Mouse (Mus musculus) kidney, embryonic 14.5 days (tissue): ENCODE data around the gene Mrc2. TPM values are rescaled to one million over a fixed set of nuclear protein-coding genes. Genes with fewer than 3 reads are reported as not detected.

Experiments
- ATAC-seq: fragments of 200-750 bp; cut with Nextera tagmentation; 2 replicates; pipeline ENCODE4 v1.8.0; 2017; ENCODE audit warnings: moderate number of reproducible peaks, mild to moderate bottlenecking, moderate TSS enrichment, moderate library complexity; ENCODE audit not compliant: low FRiP score, low TSS enrichment
- H3K27ac ChIP-seq: fragments of 300-500 bp; sonication (generic); 2 replicates; pipeline ENCODE4 v1.5.1; 2014; ENCODE audit warnings: low read depth, mild to moderate bottlenecking, low read length, moderate library complexity, mixed read lengths
- H3K27me3 ChIP-seq: fragments of 300-500 bp; sonication (generic); 2 replicates; pipeline ENCODE4 v1.6.1; 2014; ENCODE audit warnings: mild to moderate bottlenecking, low read length; ENCODE audit not compliant: control insufficient read depth, insufficient read depth
- H3K36me3 ChIP-seq: fragments of 300-500 bp; sonication (generic); 2 replicates; pipeline ENCODE4 v1.6.1; 2014; ENCODE audit warnings: low read length, mixed read lengths; ENCODE audit not compliant: control insufficient read depth, insufficient read depth
- H3K4me1 ChIP-seq: fragments of 300-500 bp; sonication (generic); 2 replicates; pipeline ENCODE4 v1.6.1; 2014; ENCODE audit warnings: low read length, mixed read lengths; ENCODE audit not compliant: control insufficient read depth, insufficient read depth
- H3K4me2 ChIP-seq: fragments of 300-500 bp; sonication (generic); replicated peaks from 2 replicates; pipeline ENCODE4 v1.6.1; 2014; ENCODE audit warnings: low read depth, mild to moderate bottlenecking, low read length
- H3K4me3 ChIP-seq: fragments of 300-500 bp; sonication (generic); 2 replicates; pipeline ENCODE4 v1.5.1; 2014; ENCODE audit warnings: mild to moderate bottlenecking, low read length
- H3K9ac ChIP-seq: fragments of 300-500 bp; sonication (generic); 2 replicates; pipeline ENCODE4 v1.6.1; 2014; ENCODE audit warnings: low read depth, mild to moderate bottlenecking, low read length, moderate library complexity
- H3K9me3 ChIP-seq: fragments of 300-500 bp; sonication (generic); 2 replicates; pipeline ENCODE4 v1.6.1; 2016; ENCODE audit warnings: low read length; ENCODE audit not compliant: control insufficient read depth
- WGBS: fragments of 180-500 bp; shearing (Covaris S2); extraction: QIAGEN DNeasy Blood & Tissue Kit; methylation state at CpG from one replicate; pipeline ENCODE4 v1.1.7; 2014; 5-methylcytosine and 5-hydroxymethylcytosine counted together
- polyA plus RNA-seq: library from polyadenylated mRNA; unstranded; fragments of >200 nt; fragmentation: Nextera tagmentation; extraction: Ambion mirVana; gene quantifications from 2 replicates; pipeline ENCODE4 v1.2.1, GENCODE M21; 2014

Mrc2 gene
- polyA plus RNA-seq, 1 experiment from 2014 or later = 11.5 TPM

DNA sequence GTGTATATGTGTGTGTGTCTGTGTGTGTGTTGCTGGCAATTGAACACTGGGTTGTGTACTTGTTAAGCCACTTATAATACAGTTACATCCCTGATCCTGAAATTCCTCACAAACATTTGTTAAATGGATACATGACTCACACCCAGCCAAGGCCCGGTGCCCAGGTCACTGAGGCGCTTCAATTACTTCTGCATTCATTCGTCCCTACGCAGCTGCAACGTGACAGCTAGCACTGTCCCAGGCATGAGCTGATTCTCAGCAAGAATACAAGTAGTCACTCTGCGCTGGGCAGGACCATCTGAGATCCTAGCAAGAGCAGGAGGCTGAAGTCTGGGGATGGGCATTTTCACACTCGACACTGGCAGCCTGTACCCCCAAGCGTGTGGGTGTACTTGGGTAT lies 22.9 kb downstream of the Mrc2 start:
- Histone ChIP-seq H3K9me3 (no peaks in the 10 kb centered on the region), H3K36me3 (no peaks in the 10 kb centered on the region), H3K9ac (no peak overlapping the region), H3K27me3 (no peaks in the 10 kb centered on the region), H3K4me3 (no peak overlapping the region), H3K4me2 (no peak overlapping the region), H3K27ac (no peak overlapping the region), H3K4me1 (peaks cover 38% of the 10 kb centered on the region)
- ATAC-seq = no peak
- WGBS = 67% methylated on average over 8 of the region's 8 CpGs

- Histone ChIP-seq H3K27me3 (no peaks in the 10 kb centered on the region), H3K27ac (no peak overlapping the region), H3K4me2 (no peak overlapping the region), H3K9me3 (no peaks in the 10 kb centered on the region), H3K4me1 (peaks cover 38% of the 10 kb centered on the region), H3K9ac (no peak overlapping the region), H3K4me3 (no peak overlapping the region), H3K36me3 (no peaks in the 10 kb centered on the region)
- WGBS = 96% methylated on average over 4 of the region's 4 CpGs
- no peak for ATAC-seq
These were observed 23.7 kb downstream of the Mrc2 start for GRCm38 (mm10) chr11:105316121-105316520.

- Histone ChIP-seq H3K27me3 (no peaks in the 10 kb centered on the region), H3K9me3 (no peaks in the 10 kb centered on the region), H3K9ac (no peak overlapping the region), H3K36me3 (no peaks in the 10 kb centered on the region), H3K4me3 (no peak overlapping the region), H3K4me2 (no peak overlapping the region), H3K27ac (no peak overlapping the region), H3K4me1 (peaks cover 27% of the 10 kb centered on the region)
- WGBS = 89% methylated on average over 6 of the region's 6 CpGs
- ATAC-seq = no peak
These were observed 25.3 kb downstream of the Mrc2 start for GRCm38 (mm10) chr11:105317769-105318168.

- Histone ChIP-seq H3K4me2 (no peak overlapping the region), H3K9me3 (no peaks in the 10 kb centered on the region), H3K9ac (no peak overlapping the region), H3K4me1 (no peaks in the 10 kb centered on the region), H3K27ac (no peak overlapping the region), H3K4me3 (no peak overlapping the region), H3K36me3 (no peaks in the 10 kb centered on the region; the same call in 1 of the 2 replicates), H3K27me3 (no peaks in the 10 kb centered on the region)
- 67% methylated on average over 2 of the region's 2 CpGs for WGBS
- ATAC-seq = no peak
These were observed 28.6 kb downstream of the Mrc2 start for GRCm38 (mm10) chr11:105321090-105321489.

DNA sequence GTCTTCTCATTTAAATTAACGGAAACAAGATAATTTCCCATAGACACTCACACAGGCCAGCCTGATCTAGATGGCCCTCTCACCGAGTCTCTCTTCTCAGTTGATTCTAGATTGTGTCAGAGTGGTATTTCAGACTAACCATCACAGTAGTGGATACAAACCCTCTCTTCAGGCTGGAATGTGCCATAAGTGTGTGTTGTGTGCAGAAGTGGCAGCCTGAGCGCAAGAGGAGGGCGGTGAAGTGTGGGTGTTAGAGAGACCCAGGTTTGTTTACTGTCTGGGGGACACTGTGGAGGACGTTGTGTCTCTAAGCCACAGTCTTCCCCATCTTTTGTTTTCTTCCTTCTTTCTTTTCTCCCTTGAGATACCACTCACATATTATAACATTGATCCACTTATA lies 31.1 kb downstream of the Mrc2 start:
- Histone ChIP-seq H3K36me3 (peaks cover 4% of the 10 kb centered on the region; the same call in 1 of the 2 replicates), H3K27ac (no peak overlapping the region), H3K27me3 (no peaks in the 10 kb centered on the region), H3K4me2 (no peak overlapping the region), H3K4me3 (no peak overlapping the region), H3K9ac (no peak overlapping the region), H3K9me3 (no peaks in the 10 kb centered on the region), H3K4me1 (no peaks in the 10 kb centered on the region)
- WGBS = 85% methylated on average over 5 of the region's 5 CpGs
- no peak for ATAC-seq

GRCm38 (mm10) chr11:105327101-105327500 lies 34.7 kb downstream of the Mrc2 start:
- 90% methylated on average over 3 of the region's 3 CpGs for WGBS
- Histone ChIP-seq H3K9ac (no peak overlapping the region), H3K4me2 (no peak overlapping the region), H3K4me3 (no peak overlapping the region), H3K27ac (no peak overlapping the region), H3K9me3 (no peaks in the 10 kb centered on the region), H3K27me3 (no peaks in the 10 kb centered on the region), H3K4me1 (peaks cover 17% of the 10 kb centered on the region), H3K36me3 (peaks cover 7% of the 10 kb centered on the region; the same call in 1 of the 2 replicates)
- ATAC-seq = no peak

DNA sequence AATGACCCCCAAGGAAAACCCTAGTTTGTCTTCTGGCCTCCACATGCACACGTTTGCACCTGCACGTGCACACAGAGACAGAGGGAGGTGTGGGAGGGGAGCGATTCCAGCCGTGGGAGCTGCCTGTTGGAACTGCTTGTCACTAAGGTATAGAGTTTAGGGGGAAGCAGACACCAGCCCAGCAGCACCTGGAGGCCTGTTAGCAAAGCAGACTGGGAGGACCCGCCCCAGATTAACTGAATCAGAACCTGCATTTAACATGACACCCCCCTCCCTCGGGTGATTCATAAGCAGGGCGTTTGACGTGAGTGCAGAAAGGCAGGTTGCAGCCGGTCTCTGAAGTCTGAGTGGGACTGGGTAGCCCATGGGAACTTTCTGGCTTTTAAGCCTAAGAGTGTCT lies 37.5 kb downstream of the Mrc2 start:
- no peaks in the 10 kb centered on the region for H3K27me3 ChIP-seq
- WGBS = 44% methylated on average over 9 of the region's 9 CpGs
- no peak for ATAC-seq

DNA sequence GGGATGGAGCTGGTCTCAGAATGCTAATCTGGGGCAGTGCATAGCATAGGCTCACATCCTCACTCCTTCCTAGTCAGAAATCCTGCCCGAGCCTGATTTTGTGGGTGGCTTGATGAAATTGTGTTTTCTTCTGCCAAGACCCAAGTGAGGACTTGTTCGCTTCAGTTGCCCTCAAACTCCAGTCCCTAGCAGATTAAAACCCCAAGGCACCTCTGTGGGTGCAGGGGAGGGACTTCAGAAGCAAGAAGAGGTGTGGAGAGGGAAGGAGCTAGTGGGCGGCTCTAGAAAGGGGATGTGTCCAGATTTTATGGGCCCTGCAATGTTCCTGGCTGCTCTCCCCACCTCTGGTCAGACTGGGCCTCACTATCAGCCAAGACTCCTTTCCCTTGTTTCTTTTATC lies 38.7 kb downstream of the Mrc2 start:
- Histone ChIP-seq H3K27me3 (no peaks in the 10 kb centered on the region), H3K9ac (no peak overlapping the region), H3K4me3 (no peak overlapping the region), H3K4me2 (no peak overlapping the region), H3K27ac (no peak overlapping the region), H3K9me3 (no peaks in the 10 kb centered on the region), H3K36me3 (peaks cover 7% of the 10 kb centered on the region; the same call in 1 of the 2 replicates), H3K4me1 (peaks cover 20% of the 10 kb centered on the region)
- 77% methylated on average over 3 of the region's 3 CpGs for WGBS
- no peak for ATAC-seq

More for the DNA sequence above, 37.5 kb downstream of the Mrc2 start:
- Histone ChIP-seq H3K4me2 (no peak overlapping the region), H3K4me1 (peaks cover 20% of the 10 kb centered on the region), H3K9ac (no peak overlapping the region), H3K27ac (no peak overlapping the region), H3K4me3 (no peak overlapping the region), H3K36me3 (peaks cover 7% of the 10 kb centered on the region; the same call in 1 of the 2 replicates), H3K9me3 (no peaks in the 10 kb centered on the region)

GRCm38 (mm10) chr11:105331732-105332131 lies 39.3 kb downstream of the Mrc2 start:
- no peak overlapping the region for H3K4me2 ChIP-seq
- peaks cover 11% of the 10 kb centered on the region; the same call in 1 of the 2 replicates for H3K36me3 ChIP-seq
- peak; percentile 28; the same call in 1 of the 2 replicates for ATAC-seq
- H3K27me3 ChIP-seq = no peaks in the 10 kb centered on the region
- no peaks in the 10 kb centered on the region for H3K9me3 ChIP-seq
- H3K9ac ChIP-seq = no peak overlapping the region
- WGBS = 35% methylated on average over 10 of the region's 10 CpGs
- H3K4me3 ChIP-seq = no peak overlapping the region
- peaks cover 20% of the 10 kb centered on the region for H3K4me1 ChIP-seq
- H3K27ac ChIP-seq = no peak overlapping the region
